Mouse (Mus musculus): Measurements from ENCODE around the gene Jkamp.

Gene Jkamp

DNA sequence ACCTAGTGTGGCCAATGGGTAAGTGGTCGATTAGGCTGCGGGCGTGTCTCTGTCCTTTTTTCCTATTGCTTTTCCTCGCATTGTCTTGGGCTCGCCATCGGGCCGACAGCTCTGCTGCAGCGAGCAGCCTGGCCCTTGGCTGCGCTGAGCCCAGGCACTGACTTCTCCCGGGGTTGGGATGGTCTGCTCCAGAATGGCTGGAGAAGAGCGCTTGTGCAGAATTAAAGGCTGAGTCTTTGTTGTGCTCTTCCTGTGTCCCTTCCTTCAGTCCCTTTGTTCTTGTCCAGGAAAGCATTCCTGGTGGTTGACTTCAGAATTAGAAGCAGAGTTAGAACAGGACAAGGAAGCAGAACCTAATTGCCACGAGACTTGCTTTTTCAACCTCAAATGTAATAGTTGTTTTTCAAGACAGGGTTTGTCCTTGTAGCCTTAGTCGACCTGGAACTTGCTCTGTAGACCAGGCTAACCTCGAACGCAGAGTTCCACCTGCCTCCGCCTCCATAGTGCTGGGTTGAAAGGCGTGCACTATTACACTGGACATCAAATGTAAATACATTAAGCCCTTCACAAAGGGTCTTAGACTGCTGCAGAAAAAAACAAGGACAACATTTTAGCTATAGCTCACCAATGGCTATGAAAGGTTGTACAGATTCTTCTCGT, 907 bp downstream of the Jkamp start:
- no peak for DNase-seq

GRCm38 (mm10) chr12:72089802-72090201, 4.4 kb downstream of the Jkamp start:
- DNase-seq = no peak

GRCm38 (mm10) chr12:72096966-72097365, 11.6 kb downstream of the Jkamp start:
- DNase-seq = no peak

DNA sequence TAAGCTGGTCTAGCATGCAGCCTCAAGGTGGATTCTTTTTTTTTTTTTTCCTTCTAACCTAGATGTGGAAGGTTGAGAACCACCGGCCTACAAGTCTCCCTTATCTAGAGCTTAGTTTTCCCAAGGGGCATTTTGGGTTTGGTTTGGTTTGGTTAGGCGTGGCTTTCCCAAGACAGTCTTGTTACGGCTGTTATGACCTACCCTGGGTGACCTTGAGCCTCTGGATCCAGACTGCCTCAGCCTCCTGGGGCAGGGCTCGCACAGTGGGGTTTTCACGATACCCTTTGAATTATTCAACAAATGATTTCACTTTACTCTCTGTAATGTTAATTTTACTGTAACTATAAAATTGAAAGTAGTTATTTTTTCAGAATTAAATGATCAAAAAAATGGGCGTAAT, 17.4 kb downstream of the Jkamp start:
- DNase-seq = no peak

- DNase-seq = no peak
Measured at GRCm38 (mm10) chr12:72104027-72104426, 18.6 kb downstream of the Jkamp start.

DNA sequence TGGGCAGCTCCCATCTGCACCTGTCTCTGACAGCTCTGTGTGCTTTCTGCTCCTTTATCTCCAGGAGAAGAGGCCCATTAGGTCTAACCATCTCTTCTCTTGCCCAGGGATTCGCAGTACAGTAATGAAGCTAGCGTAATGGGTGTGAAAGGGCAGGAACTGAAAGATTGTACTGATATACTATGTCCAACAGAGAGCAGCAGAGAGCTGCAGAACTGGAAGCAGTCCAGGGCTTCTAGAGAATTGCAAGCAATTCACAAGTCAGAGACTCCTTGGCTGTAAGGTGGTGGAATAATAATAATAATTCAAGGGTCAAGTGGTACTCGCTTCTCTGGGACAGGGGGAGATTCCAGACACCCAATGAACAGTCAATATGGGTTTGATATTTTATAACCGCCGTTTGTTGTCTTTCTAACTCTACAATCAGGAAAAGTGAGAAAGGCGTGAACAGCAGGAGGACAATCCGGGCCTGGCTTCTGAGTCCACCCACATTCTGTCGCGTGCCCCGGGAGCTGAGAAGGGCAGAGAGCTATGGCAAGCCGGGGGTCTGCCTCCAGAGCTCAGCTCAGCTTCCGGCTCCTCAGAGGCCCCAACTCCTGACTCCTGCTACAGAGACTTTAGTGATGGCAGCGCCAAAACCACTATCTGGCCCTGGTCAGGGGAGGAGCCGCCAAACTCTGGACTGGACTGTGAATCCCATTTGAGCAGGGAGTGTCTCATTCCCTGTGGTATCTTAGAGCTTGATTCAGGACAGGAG, 19.3 kb downstream of the Jkamp start:
- peak; percentile 50 for DNase-seq

DNA sequence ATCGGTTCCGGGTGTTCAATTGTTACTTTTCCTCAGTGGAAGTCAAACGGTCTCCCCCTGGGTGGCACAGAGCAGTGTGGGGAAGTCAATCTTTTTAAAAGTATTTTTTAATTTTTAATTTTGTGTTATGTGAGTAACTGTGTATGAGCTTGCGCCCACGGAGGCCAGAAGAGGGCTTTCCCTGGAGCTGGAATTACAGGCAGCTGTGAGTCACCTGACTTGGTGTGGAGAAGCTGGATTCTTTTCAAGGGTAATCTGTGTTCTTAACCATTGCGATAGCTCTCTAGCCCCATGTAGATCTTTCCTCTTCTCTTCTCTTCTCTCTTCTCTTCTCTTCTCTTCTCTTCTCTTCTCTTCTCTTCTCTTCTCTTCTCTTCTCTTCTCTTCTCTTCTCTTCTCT, 29.7 kb downstream of the Jkamp start:
- no peak for DNase-seq

DNA sequence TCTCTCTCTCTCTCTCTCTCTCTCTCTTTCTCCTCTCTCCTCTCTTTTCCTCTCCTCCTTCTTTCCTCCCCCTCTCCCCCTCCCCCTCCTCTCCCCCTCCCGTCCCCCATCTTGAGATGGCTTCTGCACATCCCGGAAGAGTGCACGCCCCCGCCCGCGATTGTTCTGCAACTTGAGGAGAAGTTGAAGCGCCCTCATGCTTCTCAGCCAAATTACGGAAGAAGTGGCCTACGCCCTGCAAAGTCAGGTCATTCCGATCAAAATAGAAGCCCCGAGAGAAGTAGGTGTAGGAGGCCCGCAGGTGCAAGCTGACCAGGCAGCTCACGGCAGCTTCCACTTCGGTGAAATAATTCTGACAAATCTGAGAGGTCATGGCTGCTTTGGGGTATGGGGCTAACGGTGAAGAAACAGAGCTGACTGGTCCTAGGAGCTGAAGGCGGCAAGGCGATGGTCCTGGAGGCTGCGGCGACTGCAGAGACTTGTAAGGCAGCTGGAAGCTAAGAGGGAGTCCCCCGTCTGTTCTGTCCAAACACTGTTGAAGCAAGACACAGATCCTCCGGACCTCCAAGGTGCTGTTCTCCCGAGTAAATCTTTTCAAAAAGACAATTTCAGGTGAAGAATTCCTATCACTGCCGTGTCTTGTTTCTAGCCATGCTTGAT, 30.4 kb downstream of the Jkamp start:
- no peak for DNase-seq

- no peak for DNase-seq
Measured at GRCm38 (mm10) chr12:72129203-72129602, 43.8 kb downstream of the Jkamp start.

DNA sequence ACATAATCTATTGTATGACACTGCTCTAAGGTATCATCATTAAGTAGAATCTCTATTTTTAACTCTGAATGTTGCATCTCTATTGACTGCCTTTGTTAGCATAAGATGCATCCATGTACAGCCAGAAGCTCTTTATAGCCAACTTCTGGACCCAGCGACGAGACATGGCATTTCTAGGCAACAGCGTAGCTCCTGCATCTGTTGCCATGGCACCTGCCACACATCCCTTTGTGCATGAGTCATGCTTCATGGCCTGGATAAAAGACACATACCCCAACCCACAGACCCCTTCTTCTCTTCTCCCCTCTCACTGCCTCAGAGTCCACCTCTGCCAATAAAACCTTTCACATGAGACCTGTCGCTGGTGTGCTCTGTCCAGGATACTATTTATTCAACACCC, 65.4 kb downstream of the Jkamp start:
- DNase-seq = peak; percentile 34
